Mouse (Mus musculus) intestine, embryonic 16.5 days (tissue): ENCODE data around the gene Arl6ip5. TPM values are rescaled to one million over a fixed set of nuclear protein-coding genes. Genes with fewer than 3 reads are reported as not detected.

ENCODE experiments used
- ATAC-seq: fragments of 200-750 bp; cut with Nextera tagmentation; 2 replicates; pipeline ENCODE4 v1.8.0; 2017; ENCODE audit warnings: moderate TSS enrichment, moderate library complexity
- H3K27ac ChIP-seq: fragments of 300-500 bp; sonication (generic); 2 replicates; pipeline ENCODE4 v1.5.1; 2014; ENCODE audit warnings: mild to moderate bottlenecking, low read length
- H3K27me3 ChIP-seq: fragments of 300-500 bp; sonication (generic); replicated peaks from 2 replicates; pipeline ENCODE4 v1.6.1; 2014; ENCODE audit warnings: low read length, control low read depth, mixed read lengths; ENCODE audit not compliant: control insufficient read depth, insufficient read depth
- H3K36me3 ChIP-seq: fragments of 300-500 bp; sonication (generic); 2 replicates; pipeline ENCODE4 v1.6.1; 2014; ENCODE audit warnings: low read length, control low read depth; ENCODE audit not compliant: control insufficient read depth, insufficient read depth
- H3K4me1 ChIP-seq: fragments of 300-500 bp; sonication (generic); 2 replicates; pipeline ENCODE4 v1.6.1; 2014; ENCODE audit warnings: low read length, control low read depth, mixed read lengths; ENCODE audit not compliant: control insufficient read depth, insufficient read depth
- H3K4me2 ChIP-seq: fragments of 300-500 bp; sonication (generic); 2 replicates; pipeline ENCODE4 v1.6.1; 2014; ENCODE audit warnings: low read depth, low read length, control low read depth
- H3K4me3 ChIP-seq: fragments of 300-500 bp; sonication (generic); 2 replicates; pipeline ENCODE4 v1.5.1; 2014; ENCODE audit warnings: mild to moderate bottlenecking, low read length
- H3K9ac ChIP-seq: fragments of 300-500 bp; sonication (generic); 2 replicates; pipeline ENCODE4 v1.6.1; 2014; ENCODE audit warnings: low read depth, low read length
- H3K9me3 ChIP-seq: fragments of 300-500 bp; sonication (generic); 2 replicates; pipeline ENCODE4 v1.6.1; 2016; ENCODE audit warnings: low read length, control low read depth; ENCODE audit not compliant: control insufficient read depth
- WGBS: fragments of 180-500 bp; shearing (Covaris S2); extraction: QIAGEN DNeasy Blood & Tissue Kit; methylation state at CpG from one replicate; pipeline ENCODE4 v1.1.7; 2014; 5-methylcytosine and 5-hydroxymethylcytosine counted together
- polyA plus RNA-seq: library from polyadenylated mRNA; unstranded; fragments of >200 nt; fragmentation: Nextera tagmentation; extraction: Ambion mirVana; gene quantifications from 2 replicates; pipeline ENCODE4 v1.2.1, GENCODE M21; 2015

The Arl6ip5 gene
- polyA plus RNA-seq, 1 experiment from 2014 or later = 76.4 TPM

GRCm38 (mm10) chr6:97221205-97222025 lies 10.9 kb downstream of the Arl6ip5 start:
- Histone ChIP-seq H3K9me3 (no peaks in the 10 kb centered on the region), H3K4me1 (peaks cover 8% of the 10 kb centered on the region), H3K9ac (no peak overlapping the region), H3K4me3 (no peak overlapping the region), H3K27ac (no peak overlapping the region), H3K4me2 (no peak overlapping the region), H3K36me3 (no peaks in the 10 kb centered on the region), H3K27me3 (no peaks in the 10 kb centered on the region)
- ATAC-seq = no peak
- 64% methylated on average over 15 of the region's 15 CpGs for WGBS

DNA sequence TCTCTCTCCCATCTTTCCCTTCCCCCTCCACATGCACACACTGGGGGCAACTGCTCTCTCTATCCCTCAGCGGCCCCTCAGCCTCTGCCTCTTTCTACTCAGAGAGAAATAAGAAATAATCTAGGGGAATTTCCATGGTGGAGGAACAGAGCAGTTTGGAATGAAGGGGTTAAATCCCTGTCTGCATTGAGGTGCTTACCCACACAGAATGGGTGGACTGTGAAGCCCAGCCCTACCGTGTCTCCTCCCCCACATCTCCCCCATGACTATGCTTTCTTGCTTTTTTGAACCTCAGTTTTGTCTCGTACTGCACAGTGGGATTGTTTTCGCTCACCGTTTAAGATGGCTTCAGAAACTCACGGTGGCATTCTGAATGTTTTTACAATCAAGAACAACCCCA lies 11.8 kb downstream of the Arl6ip5 start:
- WGBS = 58% methylated on average over 6 of the region's 6 CpGs
- Histone ChIP-seq H3K4me3 (no peak overlapping the region), H3K9ac (no peak overlapping the region), H3K4me2 (no peak overlapping the region), H3K27ac (no peak overlapping the region), H3K36me3 (no peaks in the 10 kb centered on the region), H3K4me1 (peaks cover 8% of the 10 kb centered on the region), H3K9me3 (no peaks in the 10 kb centered on the region), H3K27me3 (no peaks in the 10 kb centered on the region)
- ATAC-seq = no peak

- H3K4me3 ChIP-seq = no peak overlapping the region
- no peak overlapping the region for H3K27ac ChIP-seq
- no peaks in the 10 kb centered on the region for H3K27me3 ChIP-seq
- H3K9ac ChIP-seq = no peak overlapping the region
- no peaks in the 10 kb centered on the region for H3K36me3 ChIP-seq
- no peaks in the 10 kb centered on the region for H3K9me3 ChIP-seq
- H3K4me2 ChIP-seq = no peak overlapping the region
- WGBS = 54% methylated on average over 5 of the region's 5 CpGs
- ATAC-seq = no peak
- H3K4me1 ChIP-seq = peaks cover 8% of the 10 kb centered on the region
Measured at GRCm38 (mm10) chr6:97222931-97223467, 12.5 kb downstream of the Arl6ip5 start.

- Histone ChIP-seq H3K36me3 (no peaks in the 10 kb centered on the region), H3K9ac (no peak overlapping the region), H3K9me3 (no peaks in the 10 kb centered on the region), H3K27ac (no peak overlapping the region), H3K27me3 (no peaks in the 10 kb centered on the region), H3K4me2 (no peak overlapping the region), H3K4me3 (no peak overlapping the region), H3K4me1 (peaks cover 8% of the 10 kb centered on the region)
- no peak for ATAC-seq
- 80% methylated on average over 4 of the region's 4 CpGs for WGBS
Measured at GRCm38 (mm10) chr6:97223566-97223965, 13.1 kb downstream of the Arl6ip5 start.

DNA sequence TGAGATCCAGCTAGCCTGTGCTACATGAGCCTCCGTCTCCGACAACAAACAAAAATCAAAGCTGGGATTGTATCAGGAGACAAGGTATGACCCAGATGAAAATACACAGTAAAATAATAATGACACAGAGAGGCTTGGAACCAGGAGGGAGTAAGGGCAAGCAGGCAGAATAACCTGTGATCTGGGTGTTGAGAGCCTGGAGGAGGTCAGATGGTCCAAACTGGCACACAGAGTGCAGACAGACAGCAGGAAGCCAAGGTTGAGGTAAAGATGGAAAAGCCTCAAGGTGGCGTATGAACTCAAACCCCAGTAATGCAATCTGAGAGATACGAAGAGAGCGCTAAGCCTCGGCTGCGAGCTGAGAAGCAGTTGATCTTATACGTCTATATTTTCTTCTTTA lies 14.0 kb downstream of the Arl6ip5 start:
- Histone ChIP-seq H3K36me3 (0 out of 2 replicates have a peak, but pooled peaks cover 2% of the 10 kb centered on the region), H3K27me3 (no peaks in the 10 kb centered on the region), H3K9me3 (no peaks in the 10 kb centered on the region), H3K9ac (no peak overlapping the region), H3K4me1 (peaks cover 8% of the 10 kb centered on the region), H3K4me3 (no peak overlapping the region), H3K27ac (no peak overlapping the region), H3K4me2 (no peak overlapping the region)
- ATAC-seq = no peak
- 93% methylated on average over 8 of the region's 8 CpGs for WGBS

- Histone ChIP-seq H3K9me3 (no peaks in the 10 kb centered on the region), H3K27me3 (no peaks in the 10 kb centered on the region), H3K27ac (no peak overlapping the region), H3K36me3 (0 out of 2 replicates have a peak, but pooled peaks cover 2% of the 10 kb centered on the region), H3K4me3 (no peak overlapping the region), H3K9ac (no peak overlapping the region), H3K4me1 (peaks cover 8% of the 10 kb centered on the region), H3K4me2 (no peak overlapping the region)
- ATAC-seq = no peak
- 67% methylated on average over 1 of the region's 1 CpGs for WGBS
Measured at GRCm38 (mm10) chr6:97226083-97226491, 15.6 kb downstream of the Arl6ip5 start.

- H3K4me1 ChIP-seq = peaks cover 2% of the 10 kb centered on the region; the same call in 1 of the 2 replicates
- no peak overlapping the region for H3K4me2 ChIP-seq
- H3K27ac ChIP-seq = no peak overlapping the region
- 0 out of 2 replicates have a peak, but pooled peaks cover 2% of the 10 kb centered on the region for H3K36me3 ChIP-seq
- no peak overlapping the region for H3K4me3 ChIP-seq
- no peak overlapping the region for H3K9ac ChIP-seq
- ATAC-seq = no peak
- WGBS = 95% methylated on average over 9 of the region's 9 CpGs
- no peaks in the 10 kb centered on the region for H3K27me3 ChIP-seq
- no peaks in the 10 kb centered on the region for H3K9me3 ChIP-seq
Measured at GRCm38 (mm10) chr6:97227067-97227847, 16.8 kb downstream of the Arl6ip5 start.

- 76% methylated on average over 7 of the region's 7 CpGs for WGBS
- H3K4me1 ChIP-seq = no peaks in the 10 kb centered on the region
- no peak overlapping the region for H3K9ac ChIP-seq
- no peak for ATAC-seq
- H3K27me3 ChIP-seq = no peaks in the 10 kb centered on the region
- no peak overlapping the region for H3K4me3 ChIP-seq
- H3K9me3 ChIP-seq = no peaks in the 10 kb centered on the region
- H3K27ac ChIP-seq = no peak overlapping the region
- H3K36me3 ChIP-seq = no peaks in the 10 kb centered on the region; the same call in 1 of the 2 replicates
- H3K4me2 ChIP-seq = no peak overlapping the region
Measured at GRCm38 (mm10) chr6:97234911-97235668, 24.6 kb downstream of the Arl6ip5 start.

- ATAC-seq = no peak
- Histone ChIP-seq H3K9me3 (no peaks in the 10 kb centered on the region), H3K9ac (no peak overlapping the region), H3K4me1 (no peaks in the 10 kb centered on the region), H3K27ac (no peak overlapping the region), H3K4me3 (no peak overlapping the region), H3K27me3 (no peaks in the 10 kb centered on the region), H3K4me2 (no peak overlapping the region), H3K36me3 (no peaks in the 10 kb centered on the region; the same call in 1 of the 2 replicates)
- WGBS = 94% methylated on average over 5 of the region's 5 CpGs
Measured at GRCm38 (mm10) chr6:97236088-97236487, 25.6 kb downstream of the Arl6ip5 start.
